Mouse (Mus musculus) liver, embryonic 14.5 days (tissue): ENCODE results near the gene Cmc1.

Experiments used
- CTCF ChIP-seq: IDR thresholded peaks from 2 replicates; pipeline ENCODE4 v1.5.1; 2016; ENCODE audit warnings: antibody characterized with exemption, low read depth, control low read depth
- EP300 ChIP-seq: IDR thresholded peaks from 2 replicates; pipeline ENCODE4 v1.6.1; 2016; ENCODE audit warnings: antibody characterized with exemption, low read depth

- no peak for TF ChIP-seq CTCF
- no peak for TF ChIP-seq EP300
Observed at GRCm38 (mm10) chr9:118173086-118173485, 23.1 kb upstream of the Cmc1 start.
